ENCODE assay signal across 38 mouse cellular contexts in genomic region chr8:83392521-83392920, GRCm38 (mm10). TPM values are rescaled to one million over a fixed set of nuclear protein-coding genes. Genes with fewer than 3 reads are reported as not detected.
"Had no signal": no experiment of that assay in that cellular context is flagged by ENCODE, and none has a peak within 500 bp of the region (broad histone marks: within the 10 kb centered on the region; RNA-seq: fewer than 3 reads in every experiment).

No protein-coding gene starts in this region.

- H3K4me2 ChIP-seq: embryonic facial prominence, embryonic 12.5 days; embryonic facial prominence, embryonic 13.5 days; embryonic facial prominence, embryonic 15.5 days; forebrain, embryonic 12.5 days; forebrain, embryonic 13.5 days; heart, embryonic 11.5 days had no signal

- H3K9ac ChIP-seq: embryonic facial prominence, embryonic 12.5 days; embryonic facial prominence, embryonic 13.5 days; embryonic facial prominence, embryonic 15.5 days; forebrain, embryonic 12.5 days; forebrain, embryonic 13.5 days; forebrain, postnatal 0 days had no signal

- H3K9me3 ChIP-seq: embryonic facial prominence, embryonic 12.5 days; embryonic facial prominence, embryonic 13.5 days; embryonic facial prominence, embryonic 15.5 days; forebrain, embryonic 10.5 days; forebrain, embryonic 12.5 days; forebrain, embryonic 13.5 days; heart, embryonic 10.5 days had no signal

- ATAC-seq: forebrain, embryonic 13.5 days; forebrain, embryonic 14.5 days; forebrain, embryonic 16.5 days; forebrain, postnatal 0 days had no signal

- H3K36me3 ChIP-seq: embryonic facial prominence, embryonic 10.5 days; embryonic facial prominence, embryonic 12.5 days; embryonic facial prominence, embryonic 13.5 days; embryonic facial prominence, embryonic 15.5 days; forebrain, embryonic 10.5 days; forebrain, embryonic 12.5 days; heart, embryonic 10.5 days had no signal

- H3K27ac ChIP-seq: embryonic facial prominence, embryonic 10.5 days; embryonic facial prominence, embryonic 12.5 days; embryonic facial prominence, embryonic 13.5 days; embryonic facial prominence, embryonic 15.5 days; forebrain, embryonic 10.5 days; forebrain, embryonic 12.5 days; forebrain, embryonic 13.5 days; gastrocnemius, adult 2 months; heart, adult 2 months; heart, embryonic 10.5 days had no signal

- DNase-seq: cerebellum, adult 9-11 months; cerebellum, postnatal 10 days; cerebellum, postnatal 14 days; cerebellum, postnatal 25 days; cerebellum, postnatal 36 days; embryo, embryonic 11 days; forebrain, postnatal 0 days; gastrocnemius, adult 2 months; gastrocnemius, postnatal 10 days; gastrocnemius, postnatal 14 days; gastrocnemius, postnatal 25 days; gastrocnemius, postnatal 36 days; heart, adult 18-20 months; heart, adult 2 months had no signal

- H3K4me3 ChIP-seq: embryonic facial prominence, embryonic 10.5 days; embryonic facial prominence, embryonic 12.5 days; embryonic facial prominence, embryonic 13.5 days; embryonic facial prominence, embryonic 15.5 days; erythroblast, embryonic 14.5 days; forebrain, embryonic 10.5 days; forebrain, embryonic 12.5 days; forebrain, embryonic 13.5 days; gastrocnemius, adult 2 months; heart, adult 2 months; heart, embryonic 10.5 days had no signal

RNA-seq across cellular contexts. Expression of gene Clgn, which starts 2.9 kb away (rescaled TPM):
- total RNA-seq: gastrocnemius, adult 18-20 months; gastrocnemius, adult 2 months; gastrocnemius, adult 8-10 months; gastrocnemius, postnatal 14 days; gastrocnemius, postnatal 25 days; gastrocnemius, postnatal 36 days; granulocyte monocyte progenitor cell, adult 5-6 weeks; heart, adult 18-20 months; heart, adult 2 months; heart, adult 8-10 months had no signal
- polyA plus RNA-seq: erythroblast, embryonic 14.5 days had no signal

RNA-seq across cellular contexts. Expression of gene Mgat4d, which starts 44.2 kb away (rescaled TPM):
- total RNA-seq: common myeloid progenitor, adult 5-6 weeks; forebrain, postnatal 0 days; gastrocnemius, adult 18-20 months; gastrocnemius, adult 2 months; gastrocnemius, adult 8-10 months; gastrocnemius, postnatal 10 days; gastrocnemius, postnatal 14 days; gastrocnemius, postnatal 25 days; gastrocnemius, postnatal 36 days; gastrocnemius, postnatal 4 days; granulocyte monocyte progenitor cell, adult 5-6 weeks; heart, adult 18-20 months; heart, adult 2 months; heart, adult 8-10 months had no signal
- polyA plus RNA-seq: cortical plate, adult 2 months; embryonic facial prominence, embryonic 10.5 days; embryonic facial prominence, embryonic 11.5 days; embryonic facial prominence, embryonic 12.5 days; embryonic facial prominence, embryonic 13.5 days; embryonic facial prominence, embryonic 14.5 days; embryonic facial prominence, embryonic 15.5 days; erythroblast, embryonic 14.5 days; forebrain, embryonic 10.5 days; forebrain, embryonic 11.5 days; forebrain, embryonic 12.5 days; forebrain, embryonic 13.5 days; forebrain, embryonic 14.5 days; forebrain, embryonic 16.5 days; forebrain, postnatal 0 days; frontal cortex, adult 2 months; gonadal fat pad, adult 2 months; heart, adult 2 months; heart, embryonic 10.5 days; heart, embryonic 11.5 days had no signal
